Mouse (Mus musculus) limb, embryonic 10.5 days (tissue): Measurements from ENCODE around the gene Eif4a2. TPM values are rescaled to one million over a fixed set of nuclear protein-coding genes. Genes with fewer than 3 reads are reported as not detected.
"Not testable (repeated sequence)": the region's sequence is repeated elsewhere in the genome, so short reads cannot be mapped to it uniquely, and the experiment has no call there.

Source experiments
- DNase-seq: peaks from one replicate; pipeline ENCODE4 v3.0.0-alpha.2; 2017; ENCODE audit warnings: low spot score
- H3K27ac ChIP-seq: fragments of 300-500 bp; sonication (generic); 2 replicates; pipeline ENCODE4 v1.5.1; 2016; ENCODE audit warnings: mild to moderate bottlenecking
- H3K27me3 ChIP-seq: fragments of 300-500 bp; sonication (generic); 2 replicates; pipeline ENCODE4 v1.6.1; 2016; ENCODE audit warnings: low read depth, mild to moderate bottlenecking; ENCODE audit not compliant: poor library complexity, severe bottlenecking
- H3K36me3 ChIP-seq: fragments of 300-500 bp; sonication (generic); 2 replicates; pipeline ENCODE4 v1.6.1; 2016; ENCODE audit warnings: mild to moderate bottlenecking, moderate library complexity
- H3K4me1 ChIP-seq: fragments of 300-500 bp; sonication (generic); 2 replicates; pipeline ENCODE4 v1.6.1; 2016
- H3K4me3 ChIP-seq: fragments of 300-500 bp; sonication (generic); 2 replicates; pipeline ENCODE4 v1.5.1; 2016; ENCODE audit warnings: mild to moderate bottlenecking, moderate library complexity
- H3K9me3 ChIP-seq: fragments of 300-500 bp; sonication (generic); replicated peaks from 2 replicates; pipeline ENCODE4 v1.6.1; 2016; ENCODE audit warnings: mild to moderate bottlenecking
- WGBS: fragments of 180-500 bp; shearing (Covaris S2); methylation state at CpG from one replicate; pipeline ENCODE4 v1.1.7; 2016; 5-methylcytosine and 5-hydroxymethylcytosine counted together
- polyA plus RNA-seq: library from polyadenylated mRNA; unstranded; fragments of >200 nt; fragmentation: Nextera tagmentation; extraction: Ambion mirVana; gene quantifications from 2 replicates; pipeline ENCODE4 v1.2.1, GENCODE M21; 2016

The Eif4a2 gene
- polyA plus RNA-seq, 1 experiment from 2014 or later = 181 TPM

GRCm38 (mm10) chr16:23097290-23098104 is 9.7 kb upstream of the Eif4a2 start:
- not testable (repeated sequence) for H3K27ac ChIP-seq, H3K9me3 ChIP-seq, H3K4me3 ChIP-seq, H3K27me3 ChIP-seq, DNase-seq, H3K36me3 ChIP-seq
- 91% methylated on average over 8 of the region's 8 CpGs for WGBS
- H3K4me1 ChIP-seq = peaks cover 20% of the 10 kb centered on the region

- 96% methylated on average over 1 of the region's 1 CpGs for WGBS
- H3K4me3 ChIP-seq = not testable (repeated sequence)
These were observed 9.2 kb upstream of the Eif4a2 start for GRCm38 (mm10) chr16:23098105-23098452.

GRCm38 (mm10) chr16:23099632-23100031 is 7.6 kb upstream of the Eif4a2 start:
- WGBS = 12% methylated on average over 12 of the region's 12 CpGs
- Histone ChIP-seq H3K4me1 (peaks cover 25% of the 10 kb centered on the region), H3K9me3 (no peaks in the 10 kb centered on the region), H3K36me3 (no peaks in the 10 kb centered on the region), H3K27me3 (no peaks in the 10 kb centered on the region), H3K4me3 (peak overlapping the region; percentile 49), H3K27ac (peak overlapping the region; percentile 80)
- peak; percentile 39 for DNase-seq

More at GRCm38 (mm10) chr16:23098105-23098452, 9.2 kb upstream of the Eif4a2 start:
- DNase-seq, H3K27me3 ChIP-seq, H3K27ac ChIP-seq, H3K9me3 ChIP-seq, H3K36me3 ChIP-seq: not testable (repeated sequence)
- H3K4me1 ChIP-seq = peaks cover 25% of the 10 kb centered on the region

- DNase-seq = peak; percentile 73
- H3K9me3 ChIP-seq = no peaks in the 10 kb centered on the region
- H3K36me3 ChIP-seq = no peaks in the 10 kb centered on the region
- peaks cover 25% of the 10 kb centered on the region for H3K4me1 ChIP-seq
- H3K4me3 ChIP-seq = peak overlapping the region; percentile 49
- H3K27ac ChIP-seq = peak overlapping the region; percentile 80
- 2% methylated on average over 9 of the region's 9 CpGs for WGBS
- no peaks in the 10 kb centered on the region for H3K27me3 ChIP-seq
These were observed 7.1 kb upstream of the Eif4a2 start for GRCm38 (mm10) chr16:23100099-23100575.

GRCm38 (mm10) chr16:23100613-23101012 is 6.6 kb upstream of the Eif4a2 start:
- no peaks in the 10 kb centered on the region for H3K9me3 ChIP-seq
- peak; percentile 44 for DNase-seq
- H3K27ac ChIP-seq = peak overlapping the region; percentile 80
- peak overlapping the region; percentile 49 for H3K4me3 ChIP-seq
- peaks cover 25% of the 10 kb centered on the region for H3K4me1 ChIP-seq
- H3K36me3 ChIP-seq = no peaks in the 10 kb centered on the region
- H3K27me3 ChIP-seq = no peaks in the 10 kb centered on the region
- WGBS = 6% methylated on average over 10 of the region's 10 CpGs

GRCm38 (mm10) chr16:23102340-23103037 is 4.8 kb upstream of the Eif4a2 start:
- WGBS = 11% methylated on average over 15 of the region's 15 CpGs
- Histone ChIP-seq H3K9me3 (no peaks in the 10 kb centered on the region), H3K27ac (peak overlapping the region; percentile 81), H3K27me3 (no peaks in the 10 kb centered on the region), H3K4me1 (peaks cover 25% of the 10 kb centered on the region), H3K4me3 (peak overlapping the region; percentile 55), H3K36me3 (no peaks in the 10 kb centered on the region)
- peak; percentile 51 for DNase-seq

GRCm38 (mm10) chr16:23103038-23103745 is 4.1 kb upstream of the Eif4a2 start:
- Histone ChIP-seq H3K27ac (peak overlapping the region; percentile 81), H3K27me3 (no peaks in the 10 kb centered on the region), H3K4me1 (peaks cover 25% of the 10 kb centered on the region), H3K9me3 (no peaks in the 10 kb centered on the region), H3K36me3 (peaks cover 1% of the 10 kb centered on the region), H3K4me3 (peak overlapping the region; percentile 55)
- DNase-seq = no peak
- WGBS = 45% methylated on average over 17 of the region's 17 CpGs

DNA sequence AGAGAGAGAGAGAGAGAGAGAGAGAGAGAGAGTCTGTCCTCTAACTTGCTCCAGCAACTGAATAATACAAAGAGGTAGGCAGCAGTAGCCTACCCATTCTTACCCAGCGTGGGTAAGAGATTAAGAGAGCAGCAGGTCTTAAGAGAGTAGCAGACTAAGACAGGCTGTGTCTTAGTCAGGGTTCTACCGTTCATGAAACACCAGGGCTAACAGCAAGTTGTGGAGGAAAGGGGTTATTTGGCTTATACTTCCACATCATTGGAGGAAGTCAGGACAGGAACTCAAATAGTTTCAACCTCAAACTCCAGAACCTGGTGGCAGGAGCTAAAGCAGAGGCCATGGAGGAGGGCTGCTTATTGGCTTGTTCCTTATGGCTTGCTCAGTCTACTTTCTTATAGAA is 3.4 kb upstream of the Eif4a2 start:
- no peaks in the 10 kb centered on the region for H3K9me3 ChIP-seq
- WGBS = 67% methylated on average over 2 of the region's 2 CpGs
- H3K36me3 ChIP-seq = peaks cover 8% of the 10 kb centered on the region
- no peak overlapping the region for H3K27ac ChIP-seq
- peaks cover 25% of the 10 kb centered on the region for H3K4me1 ChIP-seq
- DNase-seq = no peak
- H3K27me3 ChIP-seq = no peaks in the 10 kb centered on the region
- H3K4me3 ChIP-seq = no peak overlapping the region

DNA sequence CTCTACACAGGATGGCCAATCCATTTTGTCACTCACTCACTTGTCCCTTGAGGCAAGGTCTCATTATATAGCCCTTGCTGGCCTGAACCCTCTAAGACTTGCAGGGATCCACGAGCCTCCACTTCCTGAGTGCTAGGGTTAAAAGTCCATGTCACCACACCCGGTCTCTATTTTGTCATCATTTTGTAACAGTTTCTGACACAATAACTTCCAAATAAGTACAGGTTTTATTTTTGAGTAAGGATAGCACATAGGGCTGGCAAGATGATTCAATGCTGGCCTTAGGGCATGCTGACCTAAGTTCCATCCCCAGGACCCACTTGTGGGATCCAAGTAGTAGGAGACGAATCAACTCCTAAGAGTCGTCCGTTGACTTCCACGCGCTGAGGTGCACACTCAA is 1.1 kb upstream of the Eif4a2 start:
- H3K36me3 ChIP-seq = peaks cover 31% of the 10 kb centered on the region
- no peaks in the 10 kb centered on the region for H3K9me3 ChIP-seq
- no peaks in the 10 kb centered on the region for H3K27me3 ChIP-seq
- no peak for DNase-seq
- H3K27ac ChIP-seq = no peak overlapping the region
- no peak overlapping the region for H3K4me3 ChIP-seq
- 75% methylated on average over 7 of the region's 7 CpGs for WGBS
- H3K4me1 ChIP-seq = peaks cover 22% of the 10 kb centered on the region

GRCm38 (mm10) chr16:23107946-23108759 is 909 bp downstream of the Eif4a2 start:
- Histone ChIP-seq H3K9me3 (no peaks in the 10 kb centered on the region), H3K4me3 (peak overlapping the region; percentile 96), H3K27ac (peak overlapping the region; percentile 99), H3K36me3 (peaks cover 51% of the 10 kb centered on the region), H3K27me3 (no peaks in the 10 kb centered on the region), H3K4me1 (peaks cover 14% of the 10 kb centered on the region)
- peak; percentile 81 for DNase-seq
- WGBS = under 1% methylated on average over 52 of the region's 52 CpGs

DNA sequence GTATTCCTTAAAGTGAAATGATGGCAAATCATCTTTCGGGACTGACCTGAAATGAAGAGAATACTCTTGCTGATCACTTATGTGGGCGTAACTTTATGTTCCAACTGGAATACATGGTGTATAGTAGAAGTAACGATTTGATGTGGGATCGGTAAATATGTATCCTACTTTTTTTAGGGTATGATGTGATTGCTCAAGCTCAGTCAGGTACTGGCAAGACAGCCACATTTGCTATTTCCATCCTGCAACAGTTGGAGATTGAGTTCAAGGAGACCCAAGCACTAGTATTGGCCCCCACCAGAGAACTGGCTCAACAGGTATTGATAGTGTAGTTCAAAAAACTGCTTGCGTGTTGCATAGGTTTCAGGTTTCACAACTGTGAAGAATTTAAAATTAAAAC is 1.7 kb downstream of the Eif4a2 start:
- H3K4me3 ChIP-seq = peak overlapping the region; percentile 96
- no peaks in the 10 kb centered on the region for H3K27me3 ChIP-seq
- H3K4me1 ChIP-seq = peaks cover 14% of the 10 kb centered on the region
- WGBS = 7% methylated on average over 5 of the region's 5 CpGs
- no peaks in the 10 kb centered on the region for H3K9me3 ChIP-seq
- peak overlapping the region; percentile 99 for H3K27ac ChIP-seq
- H3K36me3 ChIP-seq = peaks cover 55% of the 10 kb centered on the region
- no peak for DNase-seq
